25 mouse cellular contexts compared by ENCODE assay signal in the genomic region with DNA sequence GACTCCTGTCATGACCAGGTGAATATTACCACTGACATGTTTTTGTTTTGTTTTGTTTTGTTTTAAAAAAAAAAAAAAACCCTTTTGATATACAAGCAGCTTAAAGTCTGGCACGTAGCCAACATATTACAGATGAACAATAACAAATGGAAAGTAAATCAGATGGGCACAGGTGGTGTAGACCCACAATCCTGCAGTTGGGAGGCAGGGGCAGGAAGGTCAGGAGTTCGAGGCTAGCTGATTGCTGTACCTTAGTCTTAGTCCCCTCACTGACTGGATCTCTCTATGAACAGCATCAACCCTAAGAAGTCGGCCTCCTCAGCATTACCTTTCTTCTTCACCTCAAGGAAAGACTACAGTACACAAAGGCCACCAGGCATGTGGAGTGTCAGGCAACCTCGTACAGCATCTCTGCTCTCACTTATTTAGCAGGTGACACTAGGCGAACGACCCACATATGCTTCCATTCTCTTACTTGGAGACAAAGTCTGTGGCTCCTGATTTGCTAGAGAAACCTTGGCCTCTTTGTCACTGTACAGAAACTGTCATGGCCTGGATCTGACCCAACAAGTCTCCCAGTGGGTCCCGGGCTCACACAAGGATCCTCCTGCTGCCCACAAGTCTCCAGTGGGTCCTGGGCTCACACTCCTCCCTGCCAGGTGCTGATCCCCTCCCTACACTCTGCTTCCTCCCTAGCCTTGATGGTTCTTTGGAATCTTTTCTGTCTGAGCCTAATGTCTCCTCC. TPM values are rescaled to one million over a fixed set of nuclear protein-coding genes. Genes with fewer than 3 reads are reported as not detected.
DNase-seq lines count a peak whose midpoint lies in the region; ATAC-seq lines count a peak whose summit lies in the region.
"Had no signal": no experiment of that assay in that cellular context is flagged by ENCODE, and none has a peak within 500 bp of the region (broad histone marks: within the 10 kb centered on the region; RNA-seq: fewer than 3 reads in every experiment).

No protein-coding gene starts in this region.

- no peaks in the 10 kb centered on the region for H3K27me3 ChIP-seq in heart, embryonic 12.5 days (replicated peaks)
- H3K27me3 ChIP-seq in midbrain, embryonic 15.5 days (replicated peaks), result no peaks in the 10 kb centered on the region
- H3K27me3 ChIP-seq in midbrain, embryonic 13.5 days, result no peaks in the 10 kb centered on the region
- H3K27me3 ChIP-seq: embryonic facial prominence, embryonic 13.5 days; heart, embryonic 15.5 days; neural tube, embryonic 12.5 days; Patski had no signal

- peak; percentile 59 to 60 for DNase-seq in cerebellum, postnatal 10 days
- DNase-seq in heart, adult 11 months, result peak; percentile 87
- DNase-seq in left cerebral cortex, adult 9 months (ENCODE audit: low spot score in 2 of 2), result no peak
- DNase-seq: adrenal gland, postnatal 10 days; gastrocnemius, postnatal 10 days; kidney, adult 8-10 months; kidney, postnatal 4 days; liver; lung, adult 2 months; lung, postnatal 10 days; spleen, adult 18-20 months; thymus, adult 18-20 months; thymus, postnatal 36 days had no signal

- no peak overlapping the region for H3K4me3 ChIP-seq in heart, embryonic 12.5 days
- no peak overlapping the region for H3K4me3 ChIP-seq in midbrain, embryonic 15.5 days
- H3K4me3 ChIP-seq in midbrain, embryonic 13.5 days (replicated peaks), result no peak overlapping the region
- H3K4me3 ChIP-seq: embryonic facial prominence, embryonic 13.5 days; heart, embryonic 15.5 days; myocyte; neural tube, embryonic 12.5 days had no signal

- WGBS in heart, embryonic 12.5 days, result 91% methylated on average over 7 of the region's 7 CpGs
- WGBS in midbrain, embryonic 15.5 days, result 97% methylated on average over 7 of the region's 7 CpGs
- WGBS in midbrain, embryonic 13.5 days, result 96% methylated on average over 7 of the region's 7 CpGs

- no peaks in the 10 kb centered on the region for H3K9me3 ChIP-seq in heart, embryonic 12.5 days (replicated peaks)
- H3K9me3 ChIP-seq in midbrain, embryonic 15.5 days, result no peaks in the 10 kb centered on the region
- no peaks in the 10 kb centered on the region for H3K9me3 ChIP-seq in midbrain, embryonic 13.5 days
- H3K9me3 ChIP-seq: embryonic facial prominence, embryonic 13.5 days; heart, embryonic 15.5 days; neural tube, embryonic 12.5 days had no signal

- no peak overlapping the region for H3K4me2 ChIP-seq in heart, embryonic 12.5 days
- H3K4me2 ChIP-seq in midbrain, embryonic 15.5 days, result no peak overlapping the region
- H3K4me2 ChIP-seq in midbrain, embryonic 13.5 days (replicated peaks), result no peak overlapping the region
- H3K4me2 ChIP-seq: embryonic facial prominence, embryonic 13.5 days; heart, embryonic 15.5 days; neural tube, embryonic 12.5 days had no signal

- ATAC-seq in cerebellum, adult (ENCODE audit: insufficient number of reproducible peaks, low FRiP score, low TSS enrichment), result no peak
- no peak for ATAC-seq in heart, embryonic 12.5 days (ENCODE audit: insufficient number of reproducible peaks, low FRiP score)
- no peak for ATAC-seq in midbrain, embryonic 15.5 days (replicated peaks)
- no peak for ATAC-seq in midbrain, embryonic 13.5 days
- ATAC-seq: intestine, embryonic 16.5 days; Patski had no signal

- peaks cover 9% of the 10 kb centered on the region; the same call in 1 of the 2 replicates for H3K4me1 ChIP-seq in heart, embryonic 12.5 days (replicated peaks)
- peaks cover 17% of the 10 kb centered on the region for H3K4me1 ChIP-seq in midbrain, embryonic 15.5 days
- H3K4me1 ChIP-seq in midbrain, embryonic 13.5 days (replicated peaks), result peaks cover 18% of the 10 kb centered on the region

- no peak overlapping the region for H3K27ac ChIP-seq in heart, embryonic 12.5 days (ENCODE audit: poor library complexity, severe bottlenecking)
- H3K27ac ChIP-seq in midbrain, embryonic 15.5 days, result peak overlapping the region; percentile 84; the same call in 1 of the 2 replicates
- H3K27ac ChIP-seq in midbrain, embryonic 13.5 days, result no peak overlapping the region
- H3K27ac ChIP-seq: embryonic facial prominence, embryonic 13.5 days; heart, embryonic 15.5 days; kidney, postnatal 0 days; liver, embryonic 14.5 days; neural tube, embryonic 12.5 days had no signal

- H3K36me3 ChIP-seq in heart, embryonic 12.5 days, result peaks cover 56% of the 10 kb centered on the region
- H3K36me3 ChIP-seq in midbrain, embryonic 15.5 days (replicated peaks), result peaks cover 30% of the 10 kb centered on the region
- peaks cover 46% of the 10 kb centered on the region for H3K36me3 ChIP-seq in midbrain, embryonic 13.5 days

- H3K9ac ChIP-seq in heart, embryonic 12.5 days, result no peak overlapping the region
- H3K9ac ChIP-seq in midbrain, embryonic 15.5 days, result no peak overlapping the region
- no peak overlapping the region for H3K9ac ChIP-seq in midbrain, embryonic 13.5 days (replicated peaks)
- H3K9ac ChIP-seq: embryonic facial prominence, embryonic 13.5 days; heart, embryonic 15.5 days; liver, embryonic 14.5 days; neural tube, embryonic 12.5 days had no signal

RNA-seq across cellular contexts. Expression of a gene that starts 32.2 kb away (rescaled TPM):
- polyA plus RNA-seq in heart, embryonic 12.5 days (2016; fragmentation: Nextera tagmentation; extraction: Ambion mirVana), result 21.5 and 23.7 TPM in 2 replicates
- polyA plus RNA-seq in midbrain, embryonic 15.5 days (2015; fragmentation: Nextera tagmentation; extraction: Ambion mirVana), result 31.1 and 33.7 TPM in 2 replicates
- 32.8 and 37.0 TPM in 2 replicates for polyA plus RNA-seq in midbrain, embryonic 13.5 days (2015; fragmentation: Nextera tagmentation; extraction: Ambion mirVana)

RNA-seq across cellular contexts. Expression of a gene that starts 57.7 kb away (rescaled TPM):
- 0.14 and 0.15 TPM in 2 replicates for polyA plus RNA-seq in heart, embryonic 12.5 days (2016; fragmentation: Nextera tagmentation; extraction: Ambion mirVana)
- 0.17 and 0.27 TPM in 2 replicates for polyA plus RNA-seq in midbrain, embryonic 15.5 days (2015; fragmentation: Nextera tagmentation; extraction: Ambion mirVana)
- 0.17 and 0.31 TPM in 2 replicates for polyA plus RNA-seq in midbrain, embryonic 13.5 days (2015; fragmentation: Nextera tagmentation; extraction: Ambion mirVana)

Comparison
In these comparisons a context has a peak if more than half of its experiments do, and no peak if none do; other contexts are left out.
1. DNase-seq: peak in cerebellum, postnatal 10 days (2 of 2) and heart, adult 11 months (single experiment); none in left cerebral cortex, adult 9 months (0 of 2).